Comparison of ENCODE assay signal across 9 mouse cellular contexts in genomic region chr8:37159481-37159880, GRCm38 (mm10).
DNase-seq lines count a peak whose midpoint lies in the region; ATAC-seq and TF ChIP-seq lines count a peak whose summit lies in the region.
"Had no signal": no experiment of that assay in that cellular context is flagged by ENCODE, and none has a peak within 500 bp of the region (broad histone marks: within the 10 kb centered on the region; RNA-seq: fewer than 3 reads in every experiment).

No protein-coding gene starts in this region.

- WGBS in hindbrain, embryonic 10.5 days = 12% methylated on average over 9 of the region's 9 CpGs
- 11% methylated on average over 9 of the region's 9 CpGs for WGBS in hindbrain, embryonic 16.5 days
- WGBS in hindbrain, postnatal 0 days = 9% methylated on average over 9 of the region's 9 CpGs
- WGBS in olfactory bulb, adult 2 months = 5% methylated on average over 9 of the region's 9 CpGs

- no peak overlapping the region for H3K4me3 ChIP-seq in hindbrain, embryonic 10.5 days
- no peak overlapping the region for H3K4me3 ChIP-seq in hindbrain, embryonic 16.5 days (ENCODE audit: low read length)
- no peak overlapping the region for H3K4me3 ChIP-seq in hindbrain, postnatal 0 days (ENCODE audit: low read length)
- H3K4me3 ChIP-seq in olfactory bulb, adult 2 months (ENCODE audit: insufficient read depth, low read depth, low read length) = no peak overlapping the region
- H3K4me3 ChIP-seq: megakaryocyte, embryonic 14.5 days had no signal

- no peak for TF ChIP-seq POLR2A in olfactory bulb, adult 2 months (IDR thresholded peaks at IDR 0.05; ENCODE audit: insufficient read depth, low read depth, low read length)

- peak; percentile 88 for TF ChIP-seq CTCF in hindbrain, postnatal 0 days (IDR thresholded peaks at IDR 0.05; ENCODE audit: low read depth)
- peak; percentile 67; the same call in 1 of the 2 replicates for TF ChIP-seq CTCF in olfactory bulb, adult 2 months (IDR thresholded peaks at IDR 0.05; ENCODE audit: insufficient read depth, low read depth, low read length)

- DNase-seq in hindbrain, embryonic 10.5 days (ENCODE audit: low spot score) = peak; percentile 71
- DNase-seq in adrenal gland, postnatal 14 days = peak; percentile 66
- DNase-seq in embryo, embryonic 9.5 days (ENCODE audit: extremely low spot score) = peak; percentile 69
- peak; percentile 90 for DNase-seq in hindbrain, postnatal 0 days (ENCODE audit: low spot score)
- peak; percentile 65 to 69 for DNase-seq in left cerebral cortex, postnatal 36 days (ENCODE audit: low spot score in 2 of 2)
- peak; percentile 22 for DNase-seq in urinary bladder, adult 2 months (ENCODE audit: low spot score)

- no peak overlapping the region for H3K4me2 ChIP-seq in hindbrain, embryonic 16.5 days (ENCODE audit: low read length)
- H3K4me2 ChIP-seq in hindbrain, postnatal 0 days (ENCODE audit: low read depth, low read length) = no peak overlapping the region

- H3K27me3 ChIP-seq in hindbrain, embryonic 10.5 days (ENCODE audit: insufficient read depth, poor library complexity, severe bottlenecking) = no peaks in the 10 kb centered on the region
- H3K27me3 ChIP-seq in hindbrain, embryonic 16.5 days (replicated peaks; ENCODE audit: control insufficient read depth, insufficient read depth, low read length) = no peaks in the 10 kb centered on the region
- H3K27me3 ChIP-seq in hindbrain, postnatal 0 days (ENCODE audit: insufficient read depth, low read length) = no peaks in the 10 kb centered on the region
- H3K27me3 ChIP-seq: megakaryocyte, embryonic 14.5 days had no signal

- no peaks in the 10 kb centered on the region for H3K36me3 ChIP-seq in hindbrain, embryonic 10.5 days
- H3K36me3 ChIP-seq in hindbrain, embryonic 16.5 days (ENCODE audit: control insufficient read depth, insufficient read depth, low read length) = no peaks in the 10 kb centered on the region
- H3K36me3 ChIP-seq in hindbrain, postnatal 0 days (ENCODE audit: insufficient read depth, low read length) = no peaks in the 10 kb centered on the region

- intact Hi-C loops in left cerebral cortex, postnatal 36 days (cut with DNase I) = no loop called here

- no peak overlapping the region for H3K27ac ChIP-seq in hindbrain, embryonic 10.5 days
- H3K27ac ChIP-seq in hindbrain, embryonic 16.5 days (ENCODE audit: low read depth, low read length) = no peak overlapping the region
- H3K27ac ChIP-seq in hindbrain, postnatal 0 days = no peak overlapping the region
- H3K27ac ChIP-seq in olfactory bulb, adult 2 months (ENCODE audit: insufficient read depth, low read depth, low read length) = no peak overlapping the region

- H3K4me1 ChIP-seq in hindbrain, embryonic 10.5 days (replicated peaks) = no peaks in the 10 kb centered on the region
- H3K4me1 ChIP-seq in hindbrain, embryonic 16.5 days (ENCODE audit: control insufficient read depth, insufficient read depth, low read depth, low read length) = no peaks in the 10 kb centered on the region
- no peaks in the 10 kb centered on the region for H3K4me1 ChIP-seq in hindbrain, postnatal 0 days (ENCODE audit: insufficient read depth, low read length)
- H3K4me1 ChIP-seq in olfactory bulb, adult 2 months (ENCODE audit: control insufficient read depth, insufficient read depth, low read length) = no peaks in the 10 kb centered on the region
- H3K4me1 ChIP-seq: megakaryocyte, embryonic 14.5 days had no signal

- ATAC-seq in hindbrain, embryonic 16.5 days = no peak
- no peak for ATAC-seq in hindbrain, postnatal 0 days

- no peak overlapping the region for H3K9ac ChIP-seq in hindbrain, embryonic 16.5 days (ENCODE audit: low read depth, low read length)
- H3K9ac ChIP-seq in hindbrain, postnatal 0 days (replicated peaks; ENCODE audit: low read length) = no peak overlapping the region

- no peaks in the 10 kb centered on the region for H3K9me3 ChIP-seq in hindbrain, embryonic 10.5 days
- no peaks in the 10 kb centered on the region for H3K9me3 ChIP-seq in hindbrain, embryonic 16.5 days (ENCODE audit: control insufficient read depth, low read length)
- H3K9me3 ChIP-seq in hindbrain, postnatal 0 days (ENCODE audit: low read length) = no peaks in the 10 kb centered on the region
- H3K9me3 ChIP-seq: megakaryocyte, embryonic 14.5 days had no signal

Comparison
In these comparisons a context has a peak if more than half of its experiments do, and no peak if none do; other contexts are left out.
1. DNase-seq: peak in every context shown above with its lines; median percentile 90 in hindbrain, postnatal 0 days; 71 in hindbrain, embryonic 10.5 days; 69 in embryo, embryonic 9.5 days; 67 in left cerebral cortex, postnatal 36 days; 66 in adrenal gland, postnatal 14 days; 22 in urinary bladder, adult 2 months.